Mouse (Mus musculus) right cerebral cortex, adult 2 months (tissue): Measurements from ENCODE around the gene Drd3.

Source experiments
- DNase-seq, 2 experiments: peaks; one replicate each; pipeline ENCODE4 v3.0.0; 2021 to 2022; ENCODE audit warnings: low spot score in 2 of 2

The Drd3 gene

DNA sequence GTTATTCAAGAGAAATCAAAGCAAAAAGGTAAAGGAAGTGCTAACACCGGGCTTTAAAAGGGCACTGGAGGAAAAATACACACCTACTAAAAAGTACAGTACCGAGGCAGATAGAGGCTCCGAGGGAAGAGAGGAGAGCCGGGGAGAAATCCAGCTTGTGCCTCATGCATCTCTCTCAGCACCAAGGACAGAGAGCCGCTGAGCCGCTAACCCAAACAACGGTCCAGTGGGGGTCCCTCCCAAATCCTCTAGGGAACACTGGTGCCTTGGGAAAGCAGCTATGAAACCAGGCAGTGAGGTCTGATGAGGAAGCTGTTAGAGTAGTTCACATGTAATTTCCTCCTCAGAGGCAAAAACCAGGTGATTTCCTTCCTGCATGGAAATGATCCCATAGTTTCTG, at the start of gene Drd3:
Gene Drd3, plus strand, starts transcription at position 276 of the 400 bp plus-strand sequence.
- peak in 1 of 2 experiments; percentile 3 for DNase-seq

DNA sequence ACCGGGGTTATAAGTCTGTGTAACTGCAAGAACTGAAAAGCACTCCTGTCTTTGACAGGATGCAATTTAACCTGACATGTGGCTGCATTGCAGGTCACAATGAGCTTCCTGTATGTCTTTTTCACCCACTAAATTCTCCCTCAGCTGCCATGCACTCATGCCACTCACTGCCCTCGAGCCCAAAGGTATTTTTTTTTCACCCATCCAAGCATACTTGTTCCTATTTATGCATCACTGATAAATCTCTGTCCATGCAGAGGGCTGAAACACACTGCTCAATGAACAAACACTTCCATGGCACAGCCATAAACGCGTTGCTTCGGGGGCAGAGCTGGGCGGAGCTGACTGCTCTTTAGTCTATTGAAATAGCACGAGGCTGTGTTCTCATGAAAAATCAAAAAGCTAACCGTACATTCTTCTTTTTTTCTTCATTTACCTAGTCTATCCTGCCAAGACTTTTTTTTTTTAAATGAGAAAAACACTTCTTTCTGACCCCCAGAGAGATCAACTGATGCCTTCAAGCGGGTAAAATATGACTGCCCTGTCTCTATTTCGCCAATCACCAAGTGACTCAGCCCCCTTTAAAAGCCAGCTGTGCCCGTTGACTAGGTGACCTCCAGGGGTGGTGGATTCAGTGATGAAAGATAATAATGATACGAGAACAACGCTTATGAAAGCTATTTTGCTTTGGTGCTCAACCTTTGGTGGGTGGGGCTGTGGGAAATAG, 45.3 kb upstream of the Drd3 start:
- DNase-seq, result no peak

DNA sequence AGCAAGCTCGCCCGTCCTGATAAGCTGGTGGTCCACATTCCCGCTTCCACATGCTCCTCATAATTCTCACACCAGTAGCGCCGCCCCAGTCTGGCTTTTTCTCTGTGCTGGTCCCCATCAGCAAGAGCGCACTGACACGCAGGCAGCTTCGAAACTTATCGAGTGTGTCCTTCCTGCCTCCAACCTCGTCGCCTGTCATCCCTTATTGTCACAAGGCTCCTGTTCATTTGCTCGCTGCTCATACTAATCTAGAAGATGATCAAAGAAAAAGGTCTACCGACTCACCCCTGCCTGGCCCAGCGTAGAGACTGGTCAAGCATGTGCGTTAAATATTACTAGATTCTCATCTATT, 44.8 kb upstream of the Drd3 start:
- DNase-seq, result no peak

DNA sequence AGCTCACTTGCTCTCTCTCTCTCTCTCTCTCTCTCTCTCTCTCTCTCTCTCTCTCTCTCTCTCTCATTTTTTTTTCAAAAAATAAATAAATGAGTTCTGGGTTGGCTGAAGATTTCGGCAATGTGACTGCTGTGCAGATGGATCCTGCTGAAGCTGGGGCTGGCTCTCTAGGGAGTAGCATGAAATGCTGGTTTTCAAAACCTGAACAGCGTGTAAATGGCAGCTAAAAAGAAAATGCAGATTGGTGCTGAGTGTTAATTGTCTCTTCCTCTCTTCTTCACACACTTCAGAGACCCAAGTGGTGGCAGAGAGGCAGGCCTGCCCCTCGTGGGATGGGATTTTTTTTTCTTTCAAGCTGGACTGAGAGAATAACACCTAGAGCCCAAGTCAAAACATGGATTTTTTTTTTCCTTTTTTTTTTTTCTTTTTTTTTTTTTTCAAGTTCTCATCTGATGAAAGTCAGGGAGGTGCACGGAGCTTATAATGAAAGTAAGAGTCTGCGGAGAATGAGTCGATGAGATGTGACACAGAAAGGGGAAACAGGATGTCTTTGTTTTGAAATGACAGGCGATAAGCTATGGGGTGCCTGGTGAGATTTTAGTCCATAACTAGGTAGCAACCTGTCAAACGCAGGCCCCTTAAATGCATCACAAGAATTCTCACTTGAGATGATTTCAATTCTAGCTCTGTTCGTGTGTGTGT, 44.2 kb upstream of the Drd3 start:
- no peak for DNase-seq

DNA sequence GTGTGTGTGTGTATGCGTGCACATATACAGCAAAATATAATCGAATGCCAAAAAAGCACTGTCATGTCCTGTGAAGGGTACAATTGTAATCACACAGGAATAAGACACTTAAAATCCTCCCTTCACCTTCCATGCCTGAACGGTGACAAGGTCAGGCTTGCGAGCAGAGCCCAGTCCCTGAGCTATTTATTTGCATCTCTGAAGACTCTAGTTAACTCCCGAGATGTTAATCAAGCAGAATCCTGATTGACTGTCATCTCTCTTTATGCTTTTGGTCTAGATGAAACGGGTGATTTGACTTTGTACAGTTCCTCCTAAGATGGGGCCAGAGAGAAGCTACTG, 43.7 kb upstream of the Drd3 start:
- DNase-seq, result no peak

DNA sequence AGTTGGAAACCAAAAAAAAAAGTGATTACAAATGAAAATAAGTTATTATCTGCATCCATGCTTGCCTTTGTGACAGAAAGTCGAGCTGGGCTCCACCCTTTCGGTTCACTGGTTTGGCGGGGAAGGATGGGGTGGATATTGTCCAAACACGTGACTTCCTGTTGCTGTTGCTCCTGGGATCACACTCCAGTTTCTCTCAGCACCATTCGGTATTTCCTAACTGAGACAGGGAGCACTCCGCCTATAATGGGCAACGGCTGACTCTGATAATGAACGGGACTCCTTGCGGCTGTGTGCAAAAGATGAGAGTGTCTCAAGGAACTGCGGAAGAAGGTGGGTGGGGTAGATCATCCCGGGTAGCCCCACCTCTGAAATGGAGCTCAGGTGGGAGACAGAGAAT, 43.2 kb upstream of the Drd3 start:
- no peak for DNase-seq

DNA sequence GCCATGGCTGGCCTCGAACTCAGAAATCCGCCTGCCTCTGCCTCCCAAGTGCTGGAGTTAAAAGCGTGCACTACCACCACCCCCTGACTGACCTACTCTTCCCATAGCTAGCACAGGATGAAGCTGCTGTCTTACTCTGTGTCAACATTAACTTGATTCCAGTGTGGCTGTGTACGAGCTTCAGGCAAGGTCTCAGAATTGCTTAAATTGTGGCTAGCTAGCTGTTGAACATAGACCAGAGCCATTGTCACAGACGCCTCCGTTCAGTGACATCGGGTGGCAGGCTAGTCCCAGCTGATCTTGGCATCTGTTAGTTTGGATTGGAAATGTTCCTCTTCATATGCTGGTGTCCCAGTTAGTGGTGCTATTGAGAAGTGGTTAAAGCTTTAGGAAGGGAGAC, 42.5 kb upstream of the Drd3 start:
- no peak for DNase-seq

DNA sequence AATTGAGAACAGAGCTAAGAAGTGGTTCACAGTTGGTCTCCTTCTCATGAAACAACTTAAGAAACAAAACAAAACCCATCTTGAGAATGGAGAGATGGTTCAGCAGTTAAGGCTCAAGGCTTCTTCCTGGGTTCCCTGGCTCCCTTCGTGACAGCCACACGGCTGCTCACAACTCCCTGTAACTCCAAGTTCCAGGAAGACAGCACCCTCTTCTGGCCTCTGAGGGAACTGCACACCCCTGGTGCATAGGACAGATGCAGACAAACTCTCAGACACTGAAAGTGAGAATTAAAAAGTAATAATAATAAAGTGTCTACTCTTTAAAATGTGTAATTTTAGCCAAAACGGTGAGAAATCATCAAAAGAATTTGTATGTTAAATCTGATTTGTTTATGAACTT, 29.4 kb upstream of the Drd3 start:
- DNase-seq, result no peak

DNA sequence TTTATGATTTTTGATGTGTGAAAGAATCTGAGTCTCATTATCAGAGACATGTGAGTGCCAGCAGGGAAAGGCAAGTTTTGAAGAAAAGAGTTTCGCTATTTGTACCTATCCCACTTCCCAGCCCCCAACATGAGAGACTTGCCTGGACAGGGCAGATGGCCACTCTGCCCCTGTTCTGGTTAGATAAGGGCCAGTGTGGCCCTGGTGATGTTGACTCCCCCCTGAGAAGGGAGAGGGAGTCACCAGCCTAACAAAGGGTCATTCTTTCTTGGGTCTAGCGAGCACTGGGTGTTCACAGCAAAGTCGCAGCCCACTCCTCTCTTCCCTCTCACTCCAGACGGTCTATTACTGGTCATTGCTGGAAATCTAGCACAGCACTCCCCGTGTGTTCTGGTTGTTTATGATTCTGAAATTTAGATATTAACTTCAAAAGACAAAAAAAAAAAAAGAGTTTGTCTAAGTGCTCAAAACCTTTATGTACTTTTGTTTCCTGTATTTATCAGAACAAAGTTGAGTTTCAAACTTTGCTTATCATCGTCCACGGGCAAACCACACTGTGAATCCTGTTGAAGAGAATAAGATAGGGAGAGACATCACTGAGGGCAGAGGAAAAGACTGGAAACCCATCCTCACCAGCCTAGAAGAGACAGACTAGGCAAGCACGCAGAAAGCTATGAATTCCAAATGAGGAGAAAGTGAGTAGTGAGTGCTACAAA, 24.2 kb upstream of the Drd3 start:
- no peak for DNase-seq

DNA sequence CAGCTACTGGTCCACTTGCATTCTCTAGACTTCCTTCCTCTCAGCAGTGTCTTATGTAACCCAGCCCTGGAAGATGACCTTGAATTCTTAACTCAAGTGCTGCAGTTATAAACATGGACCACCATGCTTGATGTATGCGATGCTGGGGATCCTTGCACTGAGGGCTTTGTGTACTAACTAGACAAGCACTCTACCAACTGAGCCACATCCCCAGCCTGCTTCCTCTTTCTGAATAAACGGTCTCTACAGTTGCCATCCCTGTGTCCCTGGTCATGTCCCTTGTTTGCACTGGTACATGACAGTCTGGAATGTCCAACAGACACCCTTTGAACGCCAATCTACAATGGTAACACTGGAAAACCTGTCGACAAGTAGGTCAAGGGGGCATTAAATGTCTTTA, 23.5 kb upstream of the Drd3 start:
- no peak for DNase-seq

DNA sequence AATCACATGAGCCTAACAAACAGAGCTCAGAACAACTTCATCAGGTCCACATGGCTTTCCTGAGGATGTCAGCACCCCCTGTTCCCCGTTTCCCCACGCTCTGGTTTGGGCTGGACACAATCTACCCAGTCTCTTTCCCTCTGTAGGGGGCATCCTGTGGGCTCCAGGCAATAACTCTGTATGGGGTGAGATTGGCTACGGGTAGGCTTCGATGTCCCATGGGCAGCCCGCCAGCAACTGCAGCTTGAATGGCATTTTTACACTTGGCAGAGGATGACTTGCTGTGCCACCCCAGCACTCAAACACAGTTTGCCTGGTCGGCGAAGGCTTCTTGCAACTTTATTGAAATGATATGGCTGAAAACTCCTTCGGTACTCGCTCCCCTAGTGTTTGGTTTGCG, 21.3 kb upstream of the Drd3 start:
- DNase-seq, result no peak

DNA sequence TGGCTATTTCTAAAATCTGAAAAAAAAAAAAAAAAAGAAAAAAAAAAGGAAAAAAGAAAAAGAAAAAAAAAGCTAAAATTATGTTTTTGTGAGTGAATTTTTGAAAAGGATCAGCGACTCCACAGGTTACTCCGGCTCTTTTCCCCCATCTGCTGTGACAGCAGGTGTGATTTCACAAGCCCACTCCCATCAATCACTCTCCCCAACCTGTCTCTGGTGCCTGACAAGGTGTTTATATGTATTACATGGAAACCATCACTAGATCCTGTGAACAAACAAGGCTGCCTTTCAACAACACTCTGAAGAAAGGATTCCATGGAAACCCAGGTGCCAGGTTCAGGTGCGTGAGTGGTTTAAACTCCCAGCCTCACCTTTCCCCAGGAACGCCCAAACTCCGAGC, 20.9 kb upstream of the Drd3 start:
- no peak for DNase-seq

DNA sequence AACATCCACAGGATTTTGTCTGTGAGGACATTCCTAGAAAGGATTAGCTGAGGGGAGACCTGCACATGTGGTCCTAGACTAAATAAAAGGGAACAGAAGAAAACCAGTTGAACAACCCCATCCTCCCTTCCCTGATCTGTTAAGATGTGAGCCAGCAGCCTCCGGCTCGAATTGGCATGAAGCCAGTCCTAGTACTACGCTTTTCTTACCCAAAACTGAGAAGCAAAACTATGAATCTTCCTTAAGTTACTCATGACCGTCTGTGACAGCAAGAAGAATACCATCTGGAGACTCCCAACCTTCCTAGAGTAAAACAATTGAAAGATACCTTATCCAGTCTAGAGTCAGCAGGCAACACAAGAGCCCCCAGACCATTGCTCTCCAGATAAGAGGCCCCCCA, 15.9 kb upstream of the Drd3 start:
- peak in 1 of 2 experiments; percentile 11 for DNase-seq

DNA sequence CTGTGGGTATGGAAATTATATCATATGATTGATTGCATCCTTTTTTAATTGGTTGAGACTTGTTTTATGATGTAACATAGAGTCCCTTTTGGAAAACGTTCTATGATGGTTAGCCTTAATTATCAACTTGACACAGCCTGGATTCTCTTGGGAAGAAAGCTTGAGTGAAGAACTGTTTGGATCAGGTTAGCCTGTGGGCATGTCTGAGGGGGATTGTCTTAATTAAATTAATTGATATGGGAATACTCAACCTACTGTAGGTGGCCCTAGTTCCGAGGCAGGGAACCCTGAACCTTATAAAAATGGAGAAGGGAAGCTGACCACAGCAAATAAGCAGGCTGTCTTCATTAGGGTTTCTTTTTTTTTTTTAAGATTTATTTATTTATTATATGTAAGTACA, 12.9 kb upstream of the Drd3 start:
- DNase-seq, result no peak

DNA sequence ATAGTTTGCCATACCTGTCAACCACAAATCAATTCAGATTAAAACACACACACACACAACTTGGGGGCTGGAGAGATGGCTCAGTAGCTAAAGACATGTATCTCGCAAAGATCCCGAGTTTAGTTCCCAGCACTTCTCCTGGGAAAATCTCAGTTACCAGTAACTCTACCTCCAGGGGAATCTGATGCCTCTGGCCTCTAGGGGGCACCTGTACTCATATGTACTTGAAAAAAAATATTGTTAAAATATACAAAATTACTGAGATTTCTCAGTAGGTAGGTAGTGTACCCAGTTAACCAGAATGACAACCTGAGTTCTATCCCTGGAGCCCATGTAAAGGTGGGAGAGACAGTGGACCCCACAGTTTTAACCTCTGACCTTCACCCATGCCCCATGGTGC, 5.4 kb upstream of the Drd3 start:
- DNase-seq, result no peak

DNA sequence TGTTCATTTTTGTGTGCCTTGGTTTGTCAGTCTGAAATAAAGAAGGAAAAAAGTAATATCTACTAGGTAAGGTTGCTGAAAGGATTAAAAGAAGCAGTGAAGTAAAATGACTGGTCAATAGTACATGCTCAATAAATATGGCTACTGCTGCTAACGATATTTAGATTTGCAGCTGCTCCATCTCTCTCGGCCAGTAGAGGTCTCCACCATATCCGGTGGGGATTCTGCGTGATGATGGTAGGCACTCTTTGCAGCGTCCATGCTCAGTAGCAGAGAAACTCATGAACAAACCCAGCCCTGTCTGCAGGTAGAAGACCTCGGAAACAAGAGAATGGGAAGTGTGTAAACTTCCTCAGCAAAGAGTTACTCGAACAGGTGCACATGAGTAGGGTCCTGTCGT, 926 bp upstream of the Drd3 start:
- DNase-seq, result no peak

DNA sequence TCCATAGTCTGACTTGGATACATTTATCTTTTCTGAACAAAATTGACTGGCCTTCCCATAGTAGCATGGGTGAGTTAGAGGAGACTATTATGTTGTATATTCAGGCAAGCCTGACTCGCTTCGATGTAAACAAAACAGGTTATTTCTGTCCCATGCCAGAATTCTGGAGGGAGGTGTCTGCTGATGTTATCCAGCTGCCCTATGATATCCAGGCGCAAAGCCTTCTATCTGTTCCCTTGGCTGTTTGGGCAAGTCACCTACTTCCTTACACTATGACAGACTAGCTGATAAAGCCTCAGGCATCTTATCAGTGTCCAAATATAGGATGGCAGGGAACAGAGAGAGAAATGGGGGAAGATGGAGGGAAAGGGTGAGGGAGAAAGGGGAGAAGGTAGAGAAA, 18.5 kb downstream of the Drd3 start:
- no peak for DNase-seq

DNA sequence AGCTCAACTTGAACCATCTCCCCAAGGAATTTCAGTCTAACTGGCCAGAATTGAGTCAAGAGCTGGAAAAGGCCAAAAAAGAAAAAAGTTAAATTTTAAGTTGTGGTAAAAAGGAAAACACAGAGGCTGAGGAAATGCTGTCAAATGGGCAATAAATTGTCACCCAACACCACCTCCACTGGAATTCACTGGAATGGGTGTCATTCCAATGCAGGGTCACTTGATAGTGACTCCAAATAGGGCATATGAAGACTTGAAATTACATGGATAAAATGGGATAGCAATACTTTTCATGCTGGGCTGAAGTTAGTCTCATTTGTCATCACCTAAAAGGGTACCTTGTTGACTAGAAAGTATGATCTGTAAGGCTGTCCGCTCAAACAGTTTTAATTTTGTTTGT, 18.9 kb downstream of the Drd3 start:
- DNase-seq, result no peak

DNA sequence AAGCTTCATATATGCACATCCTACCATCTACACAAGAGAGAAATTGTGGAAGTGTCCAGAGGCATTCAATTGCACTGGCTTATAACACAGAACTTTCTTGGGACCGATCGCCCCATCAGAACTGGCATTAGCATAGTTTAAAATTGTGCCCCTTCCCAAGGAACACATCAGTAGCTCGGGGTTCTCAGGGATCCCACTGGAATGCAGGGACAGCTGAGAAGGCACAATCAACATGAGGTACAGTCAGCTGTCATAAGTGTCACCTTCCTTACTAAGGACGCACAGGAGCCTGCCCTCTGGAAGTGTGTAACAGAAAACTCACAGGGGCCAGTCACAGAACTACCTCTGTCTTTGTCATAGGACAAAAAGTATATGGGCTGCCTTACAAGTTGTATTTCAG, 19.7 kb downstream of the Drd3 start:
- no peak for DNase-seq

DNA sequence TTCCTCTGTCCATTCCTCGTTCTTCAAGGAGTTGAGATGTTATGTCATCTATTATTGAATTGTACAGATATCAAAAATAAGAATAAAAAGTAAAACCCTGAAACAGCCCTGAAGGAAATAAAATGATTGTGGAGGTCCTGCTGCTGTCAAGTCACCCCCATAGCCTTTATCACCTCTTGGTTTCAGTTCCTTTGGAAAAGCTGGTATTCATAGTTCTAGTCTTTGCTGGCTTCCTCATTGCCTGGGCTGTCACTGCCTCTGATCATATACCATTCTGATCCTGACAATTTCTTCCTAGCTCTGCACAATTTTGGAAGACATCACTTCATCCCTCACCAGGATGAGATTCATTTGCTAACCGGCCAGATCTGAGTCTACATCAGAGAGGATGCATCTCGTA, 23.1 kb downstream of the Drd3 start:
- DNase-seq, result no peak

DNA sequence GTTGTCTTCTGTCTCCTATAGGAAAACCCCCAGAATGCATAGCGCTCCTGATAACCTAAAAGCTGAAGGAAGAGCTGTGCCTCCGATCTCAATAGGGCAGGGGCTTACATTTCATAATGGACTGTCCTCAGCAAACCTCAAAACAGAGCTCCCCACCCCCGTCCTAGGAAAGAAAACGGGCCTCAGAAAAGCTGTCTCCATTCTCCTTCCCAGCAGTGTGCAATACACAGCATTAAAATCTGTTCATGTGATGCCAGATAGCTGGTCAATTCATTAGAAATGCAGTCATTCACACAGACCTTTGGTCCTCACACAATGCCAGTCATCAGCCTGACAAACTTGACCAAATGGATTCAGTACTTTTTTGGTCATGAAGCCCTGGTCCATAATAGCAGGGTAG, 45.7 kb downstream of the Drd3 start:
- no peak for DNase-seq

DNA sequence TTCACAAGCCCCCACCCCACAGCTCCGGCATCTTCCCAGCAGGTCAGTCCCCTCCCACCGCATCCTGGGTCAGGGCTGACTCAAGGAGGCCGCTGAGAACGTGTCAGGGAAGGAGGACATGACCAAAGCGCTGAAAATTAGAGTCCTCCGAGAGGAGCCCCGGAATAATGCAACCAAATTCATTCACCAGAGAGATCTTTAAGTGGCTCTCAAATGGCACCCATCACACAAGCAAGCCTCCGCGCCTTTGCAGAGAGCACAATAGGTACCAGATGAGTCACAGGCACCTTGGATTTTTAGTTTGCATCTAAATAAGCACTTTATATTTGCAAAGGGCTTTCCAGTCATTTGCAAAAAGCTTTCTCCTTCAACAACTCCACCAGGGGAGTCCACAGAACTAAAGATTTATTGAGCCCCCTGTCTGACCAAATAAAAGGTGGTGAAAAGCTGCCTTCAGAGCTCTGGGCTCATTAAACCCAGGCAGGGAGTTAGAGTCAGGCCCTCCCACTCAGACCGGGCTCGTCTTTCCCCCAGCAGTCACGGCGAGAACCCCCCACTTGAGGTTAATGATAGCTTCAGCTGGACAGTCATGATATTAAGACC, 46.4 kb downstream of the Drd3 start:
- no peak for DNase-seq

DNA sequence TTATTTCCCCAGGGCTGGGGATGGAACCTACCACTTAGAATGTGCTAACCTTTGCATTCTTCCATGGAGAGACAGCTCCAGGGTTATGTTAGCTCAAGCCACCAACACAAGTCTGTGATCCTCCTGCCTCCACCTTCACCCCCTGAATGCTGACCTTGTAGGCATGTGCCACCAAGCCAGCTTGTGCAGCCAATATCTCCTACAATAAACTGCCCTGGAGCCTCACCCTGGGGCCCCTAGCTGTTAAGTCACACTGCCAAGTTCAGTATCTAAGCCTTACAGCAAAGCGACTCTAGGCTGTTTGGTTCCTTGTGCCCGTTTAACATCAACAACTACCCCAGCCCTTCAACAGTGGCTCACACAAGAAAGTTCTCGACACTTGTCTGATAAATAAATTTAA, 47.3 kb downstream of the Drd3 start:
- no peak for DNase-seq
